Mouse (Mus musculus) kidney, postnatal 0 days (tissue): Measurements from ENCODE around the gene Nwd2. TPM values are rescaled to one million over a fixed set of nuclear protein-coding genes. Genes with fewer than 3 reads are reported as not detected.

Source experiments
- ATAC-seq: fragments of 200-750 bp; cut with Nextera tagmentation; replicated peaks from 2 replicates; pipeline ENCODE4 v1.8.0; 2017; ENCODE audit warnings: low read depth, moderate number of reproducible peaks, moderate TSS enrichment, moderate library complexity; ENCODE audit not compliant: low FRiP score
- DNase-seq: peaks from one replicate; pipeline ENCODE4 v3.0.0-alpha.2; 2016; ENCODE audit warnings: low spot score
- H3K27ac ChIP-seq: fragments of 300-500 bp; sonication (generic); 2 replicates; pipeline ENCODE4 v1.5.1; 2014; ENCODE audit warnings: mild to moderate bottlenecking
- H3K27me3 ChIP-seq: fragments of 300-500 bp; sonication (generic); 2 replicates; pipeline ENCODE4 v1.6.1; 2014; ENCODE audit warnings: low read length, mixed read lengths; ENCODE audit not compliant: insufficient read depth
- H3K36me3 ChIP-seq: fragments of 300-500 bp; sonication (generic); 2 replicates; pipeline ENCODE4 v1.6.1; 2014; ENCODE audit warnings: low read length, mixed read lengths; ENCODE audit not compliant: insufficient read depth
- H3K4me1 ChIP-seq: fragments of 300-500 bp; sonication (generic); replicated peaks from 2 replicates; pipeline ENCODE4 v1.6.1; 2014; ENCODE audit warnings: antibody characterized with exemption, low read length, mixed read lengths; ENCODE audit not compliant: insufficient read depth
- H3K4me2 ChIP-seq: fragments of 300-500 bp; sonication (generic); 2 replicates; pipeline ENCODE4 v1.6.1; 2014; ENCODE audit warnings: mild to moderate bottlenecking, low read length, moderate library complexity, mixed read lengths
- H3K4me3 ChIP-seq: fragments of 300-500 bp; sonication (generic); replicated peaks from 2 replicates; pipeline ENCODE4 v1.5.1; 2014; ENCODE audit warnings: low read depth, low read length
- H3K9ac ChIP-seq: fragments of 300-500 bp; sonication (generic); 2 replicates; pipeline ENCODE4 v1.6.1; 2014; ENCODE audit warnings: low read depth, low read length
- H3K9me3 ChIP-seq: fragments of 300-500 bp; sonication (generic); replicated peaks from 2 replicates; pipeline ENCODE4 v1.6.1; 2016; ENCODE audit warnings: low read length, inconsistent platforms, mixed read lengths
- CTCF ChIP-seq: IDR thresholded peaks from 2 replicates; pipeline ENCODE4 v1.5.1; 2016; ENCODE audit warnings: antibody characterized with exemption, low read depth, mild to moderate bottlenecking, moderate library complexity
- WGBS: fragments of 180-500 bp; shearing (Covaris S2); extraction: QIAGEN DNeasy Blood & Tissue Kit; methylation state at CpG from one replicate; pipeline ENCODE4 v1.1.7; 2014; 5-methylcytosine and 5-hydroxymethylcytosine counted together
- polyA plus RNA-seq: library from polyadenylated mRNA; unstranded; fragments of >200 nt; fragmentation: Nextera tagmentation; extraction: Ambion mirVana; gene quantifications from 2 replicates; pipeline ENCODE4 v1.2.1, GENCODE M21; 2015

Gene Nwd2
- polyA plus RNA-seq, 1 experiment from 2014 or later = 0.43 TPM

- Histone ChIP-seq H3K4me3 (no peak overlapping the region), H3K27ac (peak overlapping the region; percentile 76), H3K36me3 (no peaks in the 10 kb centered on the region), H3K9ac (no peak overlapping the region), H3K4me2 (no peak overlapping the region), H3K27me3 (no peaks in the 10 kb centered on the region), H3K4me1 (peaks cover 16% of the 10 kb centered on the region), H3K9me3 (no peaks in the 10 kb centered on the region)
- 0 out of 2 replicates have a peak, but pooled peaks have one; percentile 13 for ATAC-seq
- no peak for DNase-seq
- 58% methylated on average over 10 of the region's 10 CpGs for WGBS
- TF ChIP-seq CTCF = no peak
Observed at GRCm38 (mm10) chr5:63828380-63829185, 179.7 kb downstream of the Nwd2 start.

GRCm38 (mm10) chr5:63831054-63831453 is 182.2 kb downstream of the Nwd2 start:
- no peak for ATAC-seq
- no peaks in the 10 kb centered on the region for H3K27me3 ChIP-seq
- peaks cover 13% of the 10 kb centered on the region for H3K4me1 ChIP-seq
- no peak for TF ChIP-seq CTCF
- no peaks in the 10 kb centered on the region for H3K36me3 ChIP-seq
- H3K9ac ChIP-seq = no peak overlapping the region
- peak overlapping the region; percentile 42; the same call in 1 of the 2 replicates for H3K27ac ChIP-seq
- no peaks in the 10 kb centered on the region for H3K9me3 ChIP-seq
- no peak overlapping the region for H3K4me3 ChIP-seq
- no peak overlapping the region for H3K4me2 ChIP-seq
- no peak for DNase-seq
- 60% methylated on average over 4 of the region's 4 CpGs for WGBS

GRCm38 (mm10) chr5:63833955-63834354 is 185.1 kb downstream of the Nwd2 start:
- H3K9ac ChIP-seq = no peak overlapping the region
- H3K4me2 ChIP-seq = no peak overlapping the region
- TF ChIP-seq CTCF = no peak
- H3K9me3 ChIP-seq = no peaks in the 10 kb centered on the region
- 30% methylated on average over 5 of the region's 5 CpGs for WGBS
- no peaks in the 10 kb centered on the region for H3K27me3 ChIP-seq
- H3K36me3 ChIP-seq = no peaks in the 10 kb centered on the region
- peaks cover 4% of the 10 kb centered on the region; the same call in 1 of the 2 replicates for H3K4me1 ChIP-seq
- peak overlapping the region; percentile 58 for H3K27ac ChIP-seq
- peak; percentile 36; the same call in 1 of the 2 replicates for ATAC-seq
- no peak overlapping the region for H3K4me3 ChIP-seq
- peak; percentile 37 for DNase-seq

- Histone ChIP-seq H3K4me2 (no peak overlapping the region), H3K27ac (peak overlapping the region; percentile 58), H3K4me3 (no peak overlapping the region), H3K36me3 (no peaks in the 10 kb centered on the region), H3K9me3 (no peaks in the 10 kb centered on the region), H3K9ac (no peak overlapping the region), H3K4me1 (peaks cover 4% of the 10 kb centered on the region; the same call in 1 of the 2 replicates), H3K27me3 (no peaks in the 10 kb centered on the region)
- 74% methylated on average over 3 of the region's 3 CpGs for WGBS
- no peak for TF ChIP-seq CTCF
- ATAC-seq (no peak), DNase-seq (no peak)
Observed at GRCm38 (mm10) chr5:63834435-63834834, 185.5 kb downstream of the Nwd2 start.

- H3K4me2 ChIP-seq = no peak overlapping the region
- ATAC-seq = no peak
Observed at GRCm38 (mm10) chr5:63837115-63837514, 188.2 kb downstream of the Nwd2 start.

GRCm38 (mm10) chr5:63837851-63838250 is 188.9 kb downstream of the Nwd2 start:
- DNase-seq (no peak), ATAC-seq (no peak)
- H3K4me3 ChIP-seq = no peak overlapping the region
- H3K4me2 ChIP-seq = no peak overlapping the region
- H3K9me3 ChIP-seq = no peaks in the 10 kb centered on the region
- H3K27me3 ChIP-seq = no peaks in the 10 kb centered on the region
- 0 out of 2 replicates have a peak, but pooled peaks cover 6% of the 10 kb centered on the region for H3K4me1 ChIP-seq
- no peak for TF ChIP-seq CTCF
- WGBS = 90% methylated on average over 2 of the region's 2 CpGs
- no peaks in the 10 kb centered on the region for H3K36me3 ChIP-seq
- H3K27ac ChIP-seq = no peak overlapping the region
- H3K9ac ChIP-seq = no peak overlapping the region

More at GRCm38 (mm10) chr5:63837115-63837514, 188.2 kb downstream of the Nwd2 start:
- no peak for TF ChIP-seq CTCF
- no peak overlapping the region for H3K9ac ChIP-seq
- H3K4me3 ChIP-seq = no peak overlapping the region
- no peak overlapping the region for H3K27ac ChIP-seq
- no peaks in the 10 kb centered on the region for H3K9me3 ChIP-seq
- H3K36me3 ChIP-seq = no peaks in the 10 kb centered on the region
- no peaks in the 10 kb centered on the region for H3K27me3 ChIP-seq
- H3K4me1 ChIP-seq = 0 out of 2 replicates have a peak, but pooled peaks cover 6% of the 10 kb centered on the region
- DNase-seq = no peak
- WGBS = 74% methylated on average over 5 of the region's 5 CpGs
